Mouse (Mus musculus) small intestine, adult 2 months (tissue): ENCODE measurements around the gene Rab10.

ENCODE experiments used
- CTCF ChIP-seq: fragments of 200-500 bp; IDR thresholded peaks from 2 replicates; pipeline ENCODE4 v1.5.1; 2012; ENCODE audit warnings: low read depth, mild to moderate bottlenecking, control low read depth, inconsistent platforms, low read length, moderate library complexity, mixed read lengths; ENCODE audit not compliant: insufficient replicate concordance, insufficient read length; ENCODE audit errors: extremely low read depth
- POLR2A ChIP-seq: fragments of 200-500 bp; IDR thresholded peaks from 2 replicates; pipeline ENCODE4 v1.6.1; 2012; ENCODE audit warnings: low read depth, mild to moderate bottlenecking, control low read depth, inconsistent platforms, low read length, moderate library complexity

DNA sequence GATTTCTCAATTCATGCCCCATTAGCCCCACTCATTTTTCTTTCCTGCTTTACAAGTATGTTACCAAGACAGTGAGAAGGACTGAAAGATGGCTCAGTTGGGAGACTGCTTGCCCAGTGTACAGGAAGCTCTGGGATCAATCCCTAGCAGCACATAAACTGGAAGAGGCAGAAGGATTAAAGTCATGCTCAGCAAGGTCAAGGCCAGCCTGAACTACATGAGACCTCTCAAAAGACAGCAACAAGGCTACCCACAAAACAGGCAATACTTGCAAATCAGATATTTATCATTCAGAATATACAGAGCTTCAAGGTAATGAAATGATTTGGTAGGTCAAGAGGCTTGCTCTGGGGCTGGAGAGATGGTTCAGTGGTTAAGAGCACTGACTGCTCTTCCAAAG, 53.8 kb downstream of the Rab10 start:
- TF ChIP-seq CTCF, result no peak
- no peak for TF ChIP-seq POLR2A
